Mouse (Mus musculus) myocyte (in vitro differentiated cells): Measurements from ENCODE around the gene Tmem206.

Experiments used
- POLR2A ChIP-seq: IDR thresholded peaks from one replicate; pipeline ENCODE4 v1.6.1; 2011; ENCODE audit warnings: low read depth, mild to moderate bottlenecking, control low read depth, moderate library complexity; ENCODE audit not compliant: insufficient read length
- POLR2AphosphoS2 ChIP-seq: IDR thresholded peaks from one replicate; pipeline ENCODE4 v1.6.1; 2011; ENCODE audit warnings: low read depth, control low read depth; ENCODE audit not compliant: insufficient read length
- TCF12 ChIP-seq: IDR thresholded peaks from one replicate; pipeline ENCODE4 v1.6.1; 2011; ENCODE audit warnings: mild to moderate bottlenecking, control low read depth; ENCODE audit not compliant: poor library complexity, insufficient read depth, severe bottlenecking

GRCm38 (mm10) chr1:191359478-191359877 is 33.8 kb downstream of the Tmem206 start:
- TF ChIP-seq TCF12 = no peak
- TF ChIP-seq POLR2AphosphoS2 = no peak
- TF ChIP-seq POLR2A = no peak
